Mouse (Mus musculus) lung, adult 2 months (tissue): ENCODE measurements around the gene Zbed4.

Experiments used
- CTCF ChIP-seq: fragments of 200-500 bp; IDR thresholded peaks from 2 replicates; pipeline ENCODE4 v1.5.1; 2011; ENCODE audit warnings: mild to moderate bottlenecking, low read length, control low read depth; ENCODE audit not compliant: insufficient read depth
- POLR2A ChIP-seq: fragments of 200-500 bp; IDR thresholded peaks from 2 replicates; pipeline ENCODE4 v1.6.1; 2011; ENCODE audit warnings: low read depth, mild to moderate bottlenecking, control low read depth, low read length, borderline replicate concordance; ENCODE audit errors: extremely low read depth

DNA sequence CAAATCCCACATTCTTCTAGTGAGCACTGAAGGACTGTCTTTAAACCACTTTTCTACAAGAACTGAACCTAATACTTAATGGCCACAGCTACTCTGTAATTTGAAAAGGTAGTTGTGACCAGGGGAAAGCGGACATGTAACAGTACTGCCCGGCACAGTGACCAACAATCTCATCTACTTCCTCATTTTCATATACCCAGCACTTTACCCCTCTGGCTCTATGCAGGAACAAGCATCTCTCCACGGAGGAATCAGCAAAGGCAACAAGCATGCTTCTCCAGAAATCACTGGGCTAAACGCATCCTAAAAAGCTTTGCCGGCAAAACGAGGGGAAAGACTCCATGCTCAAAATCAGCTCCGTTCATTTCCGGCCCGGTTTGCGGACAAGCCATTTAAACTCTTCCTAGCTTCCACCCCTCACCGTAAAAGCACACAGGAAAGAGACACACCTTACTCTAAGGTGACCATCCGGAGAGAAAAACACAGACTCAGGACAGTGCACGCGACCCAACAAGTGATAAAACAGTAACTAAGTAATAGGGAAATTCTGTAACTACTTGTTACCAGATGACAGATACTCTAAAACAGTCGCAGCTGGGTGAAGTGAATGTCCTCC is 18.9 kb upstream of the Zbed4 start:
- no peak for TF ChIP-seq POLR2A
- no peak for TF ChIP-seq CTCF
